Mouse (Mus musculus): ENCODE data around the gene Scaf11. TPM values are rescaled to one million over a fixed set of nuclear protein-coding genes. Genes with fewer than 3 reads are reported as not detected.

Scaf11 gene
- polyA plus RNA-seq, 1 experiment: 14.6 TPM

- no peaks in the 10 kb centered on the region for H3K27me3 ChIP-seq (replicated peaks)
- no peaks in the 10 kb centered on the region for H3K9me3 ChIP-seq
- peaks cover 6% of the 10 kb centered on the region for H3K4me1 ChIP-seq
- peaks cover 87% of the 10 kb centered on the region for H3K36me3 ChIP-seq (replicated peaks; ENCODE audit: low read length)
- no peak overlapping the region for H3K4me3 ChIP-seq (replicated peaks)
- no peak for TF ChIP-seq GATA1 (IDR thresholded peaks at IDR 0.05; ENCODE audit: borderline replicate concordance, low read length)
- no peak for TF ChIP-seq FLI1 (IDR thresholded peaks at IDR 0.05; ENCODE audit: low read length)
Observed at GRCm38 (mm10) chr15:96408717-96409121, 51.9 kb downstream of the Scaf11 start.

- H3K4me1 ChIP-seq: peaks cover 6% of the 10 kb centered on the region
- no peaks in the 10 kb centered on the region for H3K9me3 ChIP-seq
- no peaks in the 10 kb centered on the region for H3K27me3 ChIP-seq (replicated peaks)
- no peak for TF ChIP-seq FLI1 (IDR thresholded peaks at IDR 0.05; ENCODE audit: low read length)
- no peak for TF ChIP-seq GATA1 (IDR thresholded peaks at IDR 0.05; ENCODE audit: borderline replicate concordance, low read length)
- no peak overlapping the region for H3K4me3 ChIP-seq (replicated peaks)
- peaks cover 87% of the 10 kb centered on the region for H3K36me3 ChIP-seq (replicated peaks; ENCODE audit: low read length)
Observed at GRCm38 (mm10) chr15:96407151-96407550, 53.5 kb downstream of the Scaf11 start.

- H3K27me3 ChIP-seq (replicated peaks): no peaks in the 10 kb centered on the region
- TF ChIP-seq GATA1 (IDR thresholded peaks at IDR 0.05; ENCODE audit: borderline replicate concordance, low read length) (no peak), FLI1 (IDR thresholded peaks at IDR 0.05; ENCODE audit: low read length) (no peak)
- H3K4me3 ChIP-seq (replicated peaks): no peak overlapping the region
- H3K36me3 ChIP-seq (replicated peaks; ENCODE audit: low read length): peaks cover 87% of the 10 kb centered on the region
- no peaks in the 10 kb centered on the region for H3K9me3 ChIP-seq
- peaks cover 6% of the 10 kb centered on the region for H3K4me1 ChIP-seq
Observed at GRCm38 (mm10) chr15:96406253-96406652, 54.4 kb downstream of the Scaf11 start.

GRCm38 (mm10) chr15:96405548-96405947 is 55.1 kb downstream of the Scaf11 start:
- TF ChIP-seq FLI1 (IDR thresholded peaks at IDR 0.05; ENCODE audit: low read length): no peak
- TF ChIP-seq GATA1 (IDR thresholded peaks at IDR 0.05; ENCODE audit: borderline replicate concordance, low read length): no peak
- peaks cover 86% of the 10 kb centered on the region for H3K36me3 ChIP-seq (replicated peaks; ENCODE audit: low read length)
- H3K4me1 ChIP-seq: peaks cover 6% of the 10 kb centered on the region
- H3K4me3 ChIP-seq (replicated peaks): no peak overlapping the region
- H3K27me3 ChIP-seq (replicated peaks): no peaks in the 10 kb centered on the region
- H3K9me3 ChIP-seq: no peaks in the 10 kb centered on the region

- H3K4me3 ChIP-seq (replicated peaks): no peak overlapping the region
- no peaks in the 10 kb centered on the region for H3K27me3 ChIP-seq (replicated peaks)
- H3K4me1 ChIP-seq: peaks cover 36% of the 10 kb centered on the region
- H3K36me3 ChIP-seq (replicated peaks; ENCODE audit: low read length): peaks cover 95% of the 10 kb centered on the region
- H3K9me3 ChIP-seq: no peaks in the 10 kb centered on the region
- TF ChIP-seq GATA1 (IDR thresholded peaks at IDR 0.05; ENCODE audit: borderline replicate concordance, low read length) (no peak), FLI1 (IDR thresholded peaks at IDR 0.05; ENCODE audit: low read length) (no peak)
Observed at GRCm38 (mm10) chr15:96398333-96398732, 62.3 kb downstream of the Scaf11 start.

- TF ChIP-seq GATA1 (IDR thresholded peaks at IDR 0.05; ENCODE audit: borderline replicate concordance, low read length) (no peak), FLI1 (IDR thresholded peaks at IDR 0.05; ENCODE audit: low read length) (no peak)
Observed at GRCm38 (mm10) chr15:96396641-96397344, 63.9 kb downstream of the Scaf11 start.

GRCm38 (mm10) chr15:96395071-96395470 is 65.6 kb downstream of the Scaf11 start:
- TF ChIP-seq GATA1 (IDR thresholded peaks at IDR 0.05; ENCODE audit: borderline replicate concordance, low read length) (no peak), FLI1 (IDR thresholded peaks at IDR 0.05; ENCODE audit: low read length) (no peak)
- Histone ChIP-seq H3K4me3 (replicated peaks) (no peak overlapping the region), H3K4me1 (peaks cover 33% of the 10 kb centered on the region), H3K36me3 (replicated peaks; ENCODE audit: low read length) (peaks cover 98% of the 10 kb centered on the region), H3K9me3 (no peaks in the 10 kb centered on the region), H3K27me3 (replicated peaks) (no peaks in the 10 kb centered on the region)

More at GRCm38 (mm10) chr15:96396641-96397344, 63.9 kb downstream of the Scaf11 start:
- Histone ChIP-seq H3K4me1 (peaks cover 36% of the 10 kb centered on the region), H3K36me3 (replicated peaks; ENCODE audit: low read length) (peaks cover 94% of the 10 kb centered on the region), H3K27me3 (replicated peaks) (no peaks in the 10 kb centered on the region), H3K9me3 (no peaks in the 10 kb centered on the region), H3K4me3 (replicated peaks) (no peak overlapping the region)

GRCm38 (mm10) chr15:96392878-96393277 is 67.8 kb downstream of the Scaf11 start:
- Histone ChIP-seq H3K27me3 (replicated peaks) (no peaks in the 10 kb centered on the region), H3K36me3 (replicated peaks; ENCODE audit: low read length) (peaks cover 98% of the 10 kb centered on the region), H3K4me3 (replicated peaks) (no peak overlapping the region), H3K9me3 (no peaks in the 10 kb centered on the region), H3K4me1 (peaks cover 23% of the 10 kb centered on the region)
- no peak for TF ChIP-seq FLI1 (IDR thresholded peaks at IDR 0.05; ENCODE audit: low read length)
- TF ChIP-seq GATA1 (IDR thresholded peaks at IDR 0.05; ENCODE audit: borderline replicate concordance, low read length): no peak

GRCm38 (mm10) chr15:96388565-96388964 is 72.1 kb downstream of the Scaf11 start:
- Histone ChIP-seq H3K36me3 (replicated peaks; ENCODE audit: low read length) (peaks cover 95% of the 10 kb centered on the region), H3K9me3 (no peaks in the 10 kb centered on the region), H3K27me3 (replicated peaks) (no peaks in the 10 kb centered on the region), H3K4me3 (replicated peaks) (no peak overlapping the region), H3K4me1 (peaks cover 9% of the 10 kb centered on the region; the same call in 1 of the 2 replicates)
- no peak for TF ChIP-seq GATA1 (IDR thresholded peaks at IDR 0.05; ENCODE audit: borderline replicate concordance, low read length)
- no peak for TF ChIP-seq FLI1 (IDR thresholded peaks at IDR 0.05; ENCODE audit: low read length)

GRCm38 (mm10) chr15:96382223-96382622 is 78.4 kb downstream of the Scaf11 start:
- Histone ChIP-seq H3K4me1 (peaks cover 14% of the 10 kb centered on the region), H3K36me3 (replicated peaks; ENCODE audit: low read length) (peaks cover 92% of the 10 kb centered on the region), H3K27me3 (replicated peaks) (no peaks in the 10 kb centered on the region), H3K4me3 (replicated peaks) (no peak overlapping the region), H3K9me3 (no peaks in the 10 kb centered on the region)
- TF ChIP-seq FLI1 (IDR thresholded peaks at IDR 0.05; ENCODE audit: low read length) (no peak), GATA1 (IDR thresholded peaks at IDR 0.05; ENCODE audit: borderline replicate concordance, low read length) (no peak)
